Mouse (Mus musculus) spleen, adult 2 months (tissue): ENCODE measurements around the gene Nck1. TPM values are rescaled to one million over a fixed set of nuclear protein-coding genes. Genes with fewer than 3 reads are reported as not detected.

Experiments
- DNase-seq, 2 experiments: peaks; one replicate each; pipeline versions ENCODE4 v3.0.0 to v3.0.0-alpha.2; 2012 to 2021; ENCODE audit warnings: low spot score in 2 of 2, low read depth in 1 of 2
- H3K27ac ChIP-seq: fragments of 200-500 bp; 2 replicates; pipeline ENCODE4 v1.5.1; 2012; ENCODE audit warnings: low read length, inconsistent platforms; ENCODE audit not compliant: insufficient read depth
- H3K27me3 ChIP-seq: fragments of 200-500 bp; 2 replicates; pipeline ENCODE4 v1.6.1; 2012; ENCODE audit warnings: mild to moderate bottlenecking, moderate library complexity, low read length, inconsistent platforms; ENCODE audit not compliant: control insufficient read depth, insufficient read depth
- H3K36me3 ChIP-seq: fragments of 200-500 bp; 2 replicates; pipeline ENCODE4 v1.6.1; 2012; ENCODE audit warnings: mild to moderate bottlenecking, low read length, inconsistent platforms; ENCODE audit not compliant: control insufficient read depth, insufficient read depth
- H3K4me1 ChIP-seq: fragments of 200-500 bp; 2 replicates; pipeline ENCODE4 v1.6.1; 2011; ENCODE audit warnings: inconsistent platforms; ENCODE audit not compliant: control insufficient read depth, insufficient read depth, insufficient read length
- H3K4me3 ChIP-seq: fragments of 200-500 bp; 2 replicates; pipeline ENCODE4 v1.5.1; 2011; ENCODE audit warnings: mild to moderate bottlenecking, inconsistent platforms; ENCODE audit not compliant: insufficient read depth, insufficient read length; ENCODE audit errors: extremely low read depth
- CTCF ChIP-seq: fragments of 200-500 bp; IDR thresholded peaks from 2 replicates; pipeline ENCODE4 v1.5.1; 2011; ENCODE audit warnings: mild to moderate bottlenecking, inconsistent platforms; ENCODE audit not compliant: insufficient read depth, insufficient read length, insufficient replicate concordance; ENCODE audit errors: extremely low read depth
- POLR2A ChIP-seq: fragments of 200-500 bp; IDR thresholded peaks from 2 replicates; pipeline ENCODE4 v1.6.1; 2011; ENCODE audit warnings: low read depth, low read length, inconsistent platforms
- whole genome bisulfite sequencing: fragments of 180-500 bp; shearing (Covaris S2); methylation state at CpG from one replicate; pipeline ENCODE4 v1.1.7; 2018; 5-methylcytosine and 5-hydroxymethylcytosine counted together
- polyA plus RNA-seq: library from polyadenylated mRNA; depleted of rRNA; stranded (reverse); fragments of >200 nt; gene quantifications from 2 replicates; pipeline ENCODE4 v1.2.3, GENCODE M21; 2012

Gene Nck1
- polyA plus RNA-seq, 1 experiment: 2.2 TPM

DNA sequence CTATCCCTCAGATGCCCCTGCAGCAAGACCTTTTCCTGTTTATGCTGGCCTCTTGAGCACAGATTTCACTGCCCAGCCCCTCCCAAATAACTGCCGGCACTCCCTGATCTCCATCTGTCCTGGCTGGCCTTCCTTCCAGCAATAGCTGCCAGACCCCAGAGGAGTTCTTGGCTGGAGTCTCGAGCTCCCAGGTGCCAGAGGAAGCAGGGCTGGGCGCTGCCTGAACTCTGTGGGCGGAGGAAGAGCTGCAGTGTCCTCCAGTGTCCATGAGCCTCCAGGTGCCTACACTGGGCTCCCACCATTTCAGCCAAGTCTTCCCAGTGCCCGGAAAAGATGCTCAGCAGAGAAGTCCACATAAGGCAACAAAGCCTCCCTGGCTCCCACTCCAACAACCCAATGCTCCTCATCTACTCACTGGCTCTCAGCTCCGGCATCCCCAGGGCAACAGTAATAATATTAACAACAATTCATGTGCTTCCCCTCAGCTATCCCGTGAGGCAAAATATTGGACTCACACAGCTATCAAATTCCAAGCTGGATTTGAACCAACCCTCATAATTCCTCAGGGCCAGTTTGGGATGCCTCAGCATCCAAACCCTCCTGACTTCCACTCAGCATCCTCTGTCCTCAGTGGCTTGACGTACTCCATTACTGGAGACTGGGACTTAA lies 74.9 kb downstream of the Nck1 start:
- H3K4me3 ChIP-seq: no peak overlapping the region
- no peak for DNase-seq
- no peaks in the 10 kb centered on the region for H3K36me3 ChIP-seq
- TF ChIP-seq POLR2A (no peak), CTCF (no peak)
- no peaks in the 10 kb centered on the region for H3K4me1 ChIP-seq
- H3K27me3 ChIP-seq: no peaks in the 10 kb centered on the region
- no peak overlapping the region for H3K27ac ChIP-seq
- 81% methylated on average over 8 of the region's 8 CpGs for WGBS

DNA sequence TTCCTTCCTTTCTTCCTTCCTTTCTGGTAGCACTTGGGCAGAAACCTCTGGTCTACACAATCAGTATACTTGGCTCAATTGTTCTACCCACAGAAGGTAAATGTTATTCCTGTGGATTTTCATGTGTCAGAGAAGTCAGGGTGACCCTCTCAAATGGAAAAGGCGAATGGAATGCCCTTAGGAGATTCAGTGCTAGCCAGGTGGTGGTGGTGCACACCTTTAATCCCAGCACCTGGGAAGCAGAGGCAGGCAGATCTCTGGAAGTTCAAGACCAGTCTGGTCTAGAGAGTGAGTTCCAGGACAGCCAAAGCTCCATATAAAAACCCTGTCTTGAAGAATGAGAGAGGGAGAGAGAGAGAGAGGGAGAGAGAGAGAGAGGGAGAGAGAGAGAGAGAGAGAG lies 75.7 kb downstream of the Nck1 start:
- TF ChIP-seq CTCF: no peak
- TF ChIP-seq POLR2A: no peak

DNA sequence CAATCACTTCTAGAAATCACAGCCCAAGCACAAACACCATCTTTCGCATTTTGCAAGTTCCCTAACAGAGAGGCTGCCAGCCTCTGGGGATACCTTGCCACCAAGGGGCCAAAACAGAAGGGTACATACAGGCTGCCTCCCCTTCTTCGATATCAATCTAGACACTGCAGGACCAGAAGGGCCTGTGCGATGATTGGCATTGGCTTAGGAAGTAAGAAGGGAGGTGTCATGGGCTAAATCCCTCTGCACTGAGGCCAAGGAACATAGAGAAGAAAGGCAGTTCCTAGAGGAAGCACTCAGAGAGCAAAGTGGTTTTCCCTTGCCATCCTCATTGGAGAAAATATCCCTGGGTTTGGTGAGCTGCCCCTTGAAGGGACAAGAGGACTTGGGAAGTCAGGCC lies 76.3 kb downstream of the Nck1 start:
- WGBS: 96% methylated on average over 3 of the region's 3 CpGs
- TF ChIP-seq POLR2A (no peak), CTCF (no peak)
- no peak for DNase-seq
- no peaks in the 10 kb centered on the region for H3K36me3 ChIP-seq
- no peak overlapping the region for H3K4me3 ChIP-seq
- H3K4me1 ChIP-seq: no peaks in the 10 kb centered on the region
- H3K27me3 ChIP-seq: no peaks in the 10 kb centered on the region
- H3K27ac ChIP-seq: no peak overlapping the region

More for the DNA sequence above, 75.7 kb downstream of the Nck1 start:
- H3K27me3 ChIP-seq: no peaks in the 10 kb centered on the region
- no peak overlapping the region for H3K4me3 ChIP-seq
- no peak overlapping the region for H3K27ac ChIP-seq
- no peak for DNase-seq
- WGBS: 82% methylated on average over 1 of the region's 1 CpGs
- no peaks in the 10 kb centered on the region for H3K36me3 ChIP-seq
- no peaks in the 10 kb centered on the region for H3K4me1 ChIP-seq

DNA sequence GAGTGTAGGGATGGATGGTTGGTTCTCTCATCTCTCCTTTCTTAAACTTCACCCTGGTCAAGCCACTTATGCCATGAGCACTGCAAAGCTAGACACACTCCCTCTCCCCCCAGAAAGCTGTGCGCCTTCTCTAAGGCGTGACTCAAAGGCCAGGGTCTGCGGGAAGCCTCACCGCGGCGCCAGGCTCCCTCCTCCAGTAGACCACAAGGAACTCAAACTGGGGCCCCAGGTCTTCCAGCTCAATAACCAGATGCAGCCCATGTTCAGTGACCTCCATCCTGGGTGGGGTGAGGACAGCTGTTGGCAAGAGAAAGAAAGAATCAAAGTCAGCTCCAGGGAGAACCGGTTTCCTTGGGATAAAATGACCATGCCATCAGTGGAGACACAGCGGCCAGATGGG lies 77.8 kb downstream of the Nck1 start:
- no peaks in the 10 kb centered on the region for H3K36me3 ChIP-seq
- no peaks in the 10 kb centered on the region for H3K4me1 ChIP-seq
- H3K27me3 ChIP-seq: no peaks in the 10 kb centered on the region
- 91% methylated on average over 8 of the region's 8 CpGs for WGBS
- no peak overlapping the region for H3K27ac ChIP-seq
- DNase-seq: no peak
- no peak overlapping the region for H3K4me3 ChIP-seq
- TF ChIP-seq CTCF: no peak
- no peak for TF ChIP-seq POLR2A

DNA sequence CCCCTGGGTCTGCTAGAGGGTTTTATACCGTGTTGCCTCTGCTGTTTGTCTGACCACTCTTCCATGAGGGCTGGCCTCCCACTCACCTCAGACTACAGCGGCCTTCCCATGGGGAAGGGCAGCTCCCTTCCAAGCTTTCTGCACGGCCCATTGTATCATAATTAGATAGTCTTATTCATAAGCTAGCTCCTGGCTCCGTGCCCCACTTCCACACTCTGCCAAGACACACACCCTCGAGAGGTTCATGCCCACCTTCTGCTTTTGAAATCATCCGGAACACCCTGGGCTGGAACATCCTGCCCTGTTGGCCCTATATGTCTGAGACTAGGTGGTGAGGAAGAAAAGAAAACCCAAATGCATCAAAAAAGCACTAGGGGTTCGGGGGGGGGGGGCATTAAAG lies 78.3 kb downstream of the Nck1 start:
- H3K27ac ChIP-seq: no peak overlapping the region
- no peaks in the 10 kb centered on the region for H3K27me3 ChIP-seq
- TF ChIP-seq CTCF (no peak), POLR2A (no peak)
- no peak overlapping the region for H3K4me3 ChIP-seq
- WGBS: 91% methylated on average over 7 of the region's 7 CpGs
- DNase-seq: no peak
- H3K4me1 ChIP-seq: no peaks in the 10 kb centered on the region
- no peaks in the 10 kb centered on the region for H3K36me3 ChIP-seq

DNA sequence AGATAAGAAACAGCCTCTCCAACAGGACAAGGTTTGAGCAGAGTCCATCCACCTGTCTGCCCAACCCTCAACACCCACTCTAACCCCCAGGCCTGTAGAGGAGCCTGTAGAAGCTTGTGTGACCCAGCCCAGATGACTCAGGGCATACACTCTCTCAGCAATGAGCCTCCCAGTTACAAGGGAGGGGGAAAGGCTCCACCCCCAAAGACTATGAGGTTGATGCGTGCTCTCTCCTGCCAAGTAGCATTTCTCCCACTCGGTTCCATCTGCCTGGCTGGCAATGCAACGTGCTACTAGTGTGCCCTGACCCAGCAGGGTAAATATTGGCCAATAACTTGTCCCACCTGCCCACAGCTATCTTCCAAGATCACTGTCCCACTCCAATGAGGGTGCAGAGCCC lies 79.2 kb downstream of the Nck1 start:
- H3K27ac ChIP-seq: no peak overlapping the region
- TF ChIP-seq CTCF (no peak), POLR2A (no peak)
- DNase-seq: no peak
- no peaks in the 10 kb centered on the region for H3K36me3 ChIP-seq
- H3K4me1 ChIP-seq: no peaks in the 10 kb centered on the region
- H3K27me3 ChIP-seq: no peaks in the 10 kb centered on the region
- H3K4me3 ChIP-seq: no peak overlapping the region
- WGBS: 97% methylated on average over 3 of the region's 3 CpGs

DNA sequence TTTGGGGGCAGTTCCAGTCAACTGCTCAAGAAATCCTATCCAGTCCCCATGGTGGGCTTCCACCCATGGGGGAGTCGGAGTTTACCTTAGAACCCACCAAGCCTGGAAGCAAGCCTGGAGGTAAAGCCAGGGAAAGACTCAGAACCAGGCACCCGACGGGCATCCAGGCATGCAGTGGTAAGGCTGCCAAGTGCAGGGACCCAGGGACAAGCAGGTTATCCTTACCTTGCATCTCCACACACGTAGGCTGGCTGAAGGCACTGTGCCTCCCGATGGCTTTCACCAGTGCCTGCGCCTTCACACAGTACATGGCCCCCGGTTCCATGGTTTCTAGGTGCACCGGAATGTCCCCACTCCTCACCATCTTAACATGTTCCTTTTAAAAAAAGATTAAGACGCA lies 79.9 kb downstream of the Nck1 start:
- Histone ChIP-seq H3K36me3 (0 out of 2 replicates have a peak, but pooled peaks cover 2% of the 10 kb centered on the region), H3K4me3 (no peak overlapping the region), H3K27ac (no peak overlapping the region), H3K27me3 (no peaks in the 10 kb centered on the region), H3K4me1 (peaks cover 6% of the 10 kb centered on the region; the same call in 1 of the 2 replicates)
- 95% methylated on average over 9 of the region's 9 CpGs for WGBS
- no peak for DNase-seq
- TF ChIP-seq POLR2A (no peak), CTCF (no peak)
